ENCODE assay signal across 8 mouse cellular contexts in genomic region chr6:127541617-127542374, GRCm38 (mm10). TPM values are rescaled to one million over a fixed set of nuclear protein-coding genes. Genes with fewer than 3 reads are reported as not detected.
DNase-seq lines count a peak whose midpoint lies in the region; ATAC-seq and TF ChIP-seq lines count a peak whose summit lies in the region.

No protein-coding gene starts in this region.

- DNase-seq in A20 (ENCODE audit: low read depth, low spot score) (peak; percentile 57), MEL (ENCODE audit: low read depth, low spot score) (peak; percentile 80)
- peak; percentile 29 for DNase-seq in cerebellum, adult 9-11 months
- DNase-seq in frontal cortex, postnatal 36 days (ENCODE audit: low spot score in 2 of 2), result peak; percentile 38 to 86
- peak; percentile 39 for DNase-seq in kidney, adult 18-20 months
- peak; percentile 69 for DNase-seq in limb, embryonic 11.5 days (ENCODE audit: low spot score)

- no peak overlapping the region for H3K27ac ChIP-seq in MEL (ENCODE audit: control insufficient read depth, low read depth, low read length)
- no peak overlapping the region for H3K27ac ChIP-seq in limb, embryonic 11.5 days (replicated peaks; ENCODE audit: low read depth, low read length)
- H3K27ac ChIP-seq in neural tube, embryonic 13.5 days (replicated peaks), result no peak overlapping the region

- H3K27me3 ChIP-seq in MEL (ENCODE audit: control insufficient read depth in 1 of 2, insufficient read depth in 2 of 2, low read length in 2 of 2), result peaks cover 0 to 7% of the 10 kb centered on the region in 2 experiments; a peak in 3 of 4 replicates
- H3K27me3 ChIP-seq in limb, embryonic 11.5 days (ENCODE audit: control insufficient read depth, insufficient read depth, low read length), result no peaks in the 10 kb centered on the region
- H3K27me3 ChIP-seq in neural tube, embryonic 13.5 days, result peaks cover 10% of the 10 kb centered on the region; the same call in 1 of the 2 replicates

- H3K36me3 ChIP-seq in MEL (ENCODE audit: control insufficient read depth in 1 of 2, insufficient read depth in 2 of 2, low read length in 2 of 2), result no peaks in the 10 kb centered on the region
- H3K36me3 ChIP-seq in limb, embryonic 11.5 days (ENCODE audit: control insufficient read depth, insufficient read depth, low read length), result no peaks in the 10 kb centered on the region
- H3K36me3 ChIP-seq in neural tube, embryonic 13.5 days, result no peaks in the 10 kb centered on the region

- no peak for TF ChIP-seq POLR2A in MEL (IDR thresholded peaks at IDR 0.05; ENCODE audit: control insufficient read depth in 1 of 2, insufficient read depth in 1 of 2, low read depth in 1 of 2, low read length in 2 of 2, poor library complexity in 1 of 2)

- TF ChIP-seq EP300 in MEL (IDR thresholded peaks at IDR 0.05; ENCODE audit: low read depth in 1 of 2, low read length in 2 of 2), result no peak

- H3K9ac ChIP-seq in MEL (ENCODE audit: control insufficient read depth, low read depth, low read length, poor library complexity, severe bottlenecking), result no peak overlapping the region
- H3K9ac ChIP-seq in limb, embryonic 11.5 days (ENCODE audit: low read length), result no peak overlapping the region
- no peak overlapping the region for H3K9ac ChIP-seq in neural tube, embryonic 13.5 days

- TF ChIP-seq RAD21 in MEL (IDR thresholded peaks at IDR 0.05; ENCODE audit: low read depth, low read length), result peak; percentile 84

- no peaks in the 10 kb centered on the region for H3K4me1 ChIP-seq in MEL (ENCODE audit: control insufficient read depth in 1 of 2, insufficient read depth in 2 of 2, low read length in 2 of 2)
- H3K4me1 ChIP-seq in limb, embryonic 11.5 days (ENCODE audit: control insufficient read depth, insufficient read depth, low read length), result no peaks in the 10 kb centered on the region
- peaks cover 10% of the 10 kb centered on the region; the same call in 1 of the 2 replicates for H3K4me1 ChIP-seq in neural tube, embryonic 13.5 days (replicated peaks)

- ATAC-seq in limb, embryonic 11.5 days (ENCODE audit: insufficient number of reproducible peaks, low FRiP score, low TSS enrichment, low read depth), result 0 out of 2 replicates have a peak, but pooled peaks have one; percentile 57
- ATAC-seq in neural tube, embryonic 13.5 days (ENCODE audit: low read depth), result peak; percentile 87
- no peak for ATAC-seq in monocyte, adult 5-6 weeks (replicated peaks; ENCODE audit: insufficient number of reproducible peaks, low FRiP score, low TSS enrichment, poor library complexity, severe bottlenecking)

- H3K4me3 ChIP-seq in MEL (ENCODE audit: control insufficient read depth in 1 of 2, insufficient read depth in 1 of 2, low read depth in 2 of 2, low read length in 2 of 2), result no peak overlapping the region
- no peak overlapping the region for H3K4me3 ChIP-seq in limb, embryonic 11.5 days (ENCODE audit: low read depth, low read length)
- H3K4me3 ChIP-seq in neural tube, embryonic 13.5 days, result no peak overlapping the region

- no peak overlapping the region for H3K4me2 ChIP-seq in limb, embryonic 11.5 days (ENCODE audit: low read depth, severe bottlenecking)
- peak overlapping the region; percentile 16; the same call in 1 of the 2 replicates for H3K4me2 ChIP-seq in neural tube, embryonic 13.5 days

- WGBS in limb, embryonic 11.5 days, result 34% methylated on average over 18 of the region's 18 CpGs
- WGBS in neural tube, embryonic 13.5 days, result 29% methylated on average over 18 of the region's 18 CpGs

- H3K79me2 ChIP-seq in MEL (ENCODE audit: control insufficient read depth, insufficient read depth, low read length, poor library complexity), result no peaks in the 10 kb centered on the region

- H3K9me3 ChIP-seq in MEL (replicated peaks; ENCODE audit: insufficient read depth, low read length), result no peaks in the 10 kb centered on the region
- no peaks in the 10 kb centered on the region for H3K9me3 ChIP-seq in limb, embryonic 11.5 days (ENCODE audit: control insufficient read depth, low read length)
- no peaks in the 10 kb centered on the region for H3K9me3 ChIP-seq in neural tube, embryonic 13.5 days

- peak; percentile 64 to 90 (median 73) for TF ChIP-seq CTCF in MEL (IDR thresholded peaks at IDR 0.05 in 2 of 3, conservative IDR thresholded peaks at IDR 0.05 in 1 of 3; ENCODE audit: control insufficient read depth in 1 of 3, insufficient read depth in 1 of 3, low read depth in 2 of 3, low read length in 3 of 3, poor library complexity in 1 of 3, severe bottlenecking in 1 of 3)

TF ChIP-seq in MEL, 35 proteins besides CTCF, POLR2A, EP300 and RAD21:
- TF ChIP-seq ZC3H11A (IDR thresholded peaks at IDR 0.05; ENCODE audit: low read depth, low read length) (peak; percentile 61), MAFK (IDR thresholded peaks at IDR 0.05; ENCODE audit: borderline replicate concordance, low read depth, low read length) (no peak), SMC3 (IDR thresholded peaks at IDR 0.05; ENCODE audit: low read depth, low read length) (peak; percentile 73), ELF1 (IDR thresholded peaks at IDR 0.05; ENCODE audit: low read depth, low read length) (no peak), BHLHE40 (IDR thresholded peaks at IDR 0.05; ENCODE audit: borderline replicate concordance, low read depth, low read length) (0 out of 2 replicates have a peak, but pooled peaks have one; percentile 16)

RNA-seq across cellular contexts. Expression of gene Cracr2a, which starts 19.3 kb away (rescaled TPM):
- total RNA-seq in MEL (2012; rRNA removed), result 1.9 and 2.2 TPM in 2 replicates
- 1 to 10 TPM in 1 of 2 experiments, not detected in 1; 3.1 TPM for polyA plus RNA-seq in MEL (2012; ENCODE audit: insufficient read depth in 1 of 2, insufficient read length in 2 of 2, low read depth in 1 of 2, low replicate concordance in 2 of 2, missing spikeins in 1 of 2)
- 1.2 and 1.4 TPM in 2 replicates for polyA plus RNA-seq in limb, embryonic 11.5 days (2014; fragmentation: Nextera tagmentation; extraction: Ambion mirVana)
- polyA plus RNA-seq in neural tube, embryonic 13.5 days (2015; fragmentation: Nextera tagmentation; extraction: Ambion mirVana), result 0.59 and 0.92 TPM in 2 replicates
- 12.1 to 38.8 TPM (median 14.6 TPM) in 3 replicates for total RNA-seq in monocyte, adult 5-6 weeks (2017)

Comparison
In these comparisons a context has a peak if more than half of its experiments do, and no peak if none do; other contexts are left out.
1. DNase-seq: peak in every context shown above with its lines; median percentile 80 in MEL; 69 in limb, embryonic 11.5 days; 62 in frontal cortex, postnatal 36 days; 57 in A20; 39 in kidney, adult 18-20 months; 29 in cerebellum, adult 9-11 months.